Mouse (Mus musculus): ENCODE measurements around the gene Shroom2.
A peak's percentile ranks its signal among the peaks of the same experiment; 100 is the strongest.

Gene Shroom2

GRCm38 (mm10) chrX:152690788-152691291, 78.4 kb downstream of the Shroom2 start:
- DNase-seq, result peak; percentile 12

- no peak for DNase-seq
These were observed 90.0 kb downstream of the Shroom2 start for GRCm38 (mm10) chrX:152679190-152679814.

DNA sequence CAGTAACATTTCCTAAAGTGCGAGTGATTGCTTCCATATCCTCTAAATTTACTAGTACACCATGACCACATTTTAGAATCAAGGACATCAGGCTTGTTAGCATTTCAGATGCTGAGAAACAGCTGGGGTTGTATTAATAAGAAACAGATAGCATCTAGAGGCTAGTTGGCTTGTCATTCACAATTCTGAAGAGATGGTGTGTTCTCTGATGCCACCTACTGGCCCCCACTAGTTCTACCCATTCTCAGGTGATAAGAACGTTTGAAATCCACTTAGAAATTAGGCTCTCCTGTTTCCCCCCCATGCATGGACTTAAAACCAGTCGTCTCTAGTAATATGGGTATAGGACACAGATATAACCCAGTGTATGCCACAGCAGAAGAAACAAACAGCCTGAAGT, 92.9 kb downstream of the Shroom2 start:
- DNase-seq, result peak; percentile 34

- DNase-seq, result no peak
These were observed 95.8 kb downstream of the Shroom2 start for GRCm38 (mm10) chrX:152673431-152673830.

GRCm38 (mm10) chrX:152657363-152658036, 111.8 kb downstream of the Shroom2 start:
- no peak for DNase-seq

GRCm38 (mm10) chrX:152656609-152656939, 112.7 kb downstream of the Shroom2 start:
- DNase-seq, result no peak

GRCm38 (mm10) chrX:152655796-152656608, 113.3 kb downstream of the Shroom2 start:
- peak; percentile 35 for DNase-seq

GRCm38 (mm10) chrX:152652676-152653075, 116.6 kb downstream of the Shroom2 start:
- no peak for DNase-seq

DNA sequence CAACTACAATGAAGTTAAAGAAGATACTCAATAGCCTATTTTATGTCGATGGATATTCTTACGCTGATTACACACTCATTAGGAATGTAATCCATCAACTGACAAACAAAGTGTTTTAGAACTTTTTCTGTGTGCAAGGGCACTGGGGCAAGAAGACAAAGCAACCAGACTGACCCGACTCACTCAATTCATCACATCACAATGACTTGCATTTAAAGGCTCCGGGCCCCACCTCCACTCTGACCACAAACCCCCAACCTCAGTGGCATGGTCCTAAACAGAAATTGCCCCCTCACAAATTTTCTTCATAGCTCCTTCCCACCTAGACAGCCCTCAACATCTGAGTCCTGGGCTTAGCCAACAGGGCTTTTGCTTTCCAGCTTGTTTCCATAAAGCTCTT, 124.4 kb downstream of the Shroom2 start:
- peak; percentile 16 for DNase-seq

GRCm38 (mm10) chrX:152643679-152644638, 125.3 kb downstream of the Shroom2 start:
- peak; percentile 11 for DNase-seq

GRCm38 (mm10) chrX:152643201-152643600, 126.1 kb downstream of the Shroom2 start:
- DNase-seq, result no peak

DNA sequence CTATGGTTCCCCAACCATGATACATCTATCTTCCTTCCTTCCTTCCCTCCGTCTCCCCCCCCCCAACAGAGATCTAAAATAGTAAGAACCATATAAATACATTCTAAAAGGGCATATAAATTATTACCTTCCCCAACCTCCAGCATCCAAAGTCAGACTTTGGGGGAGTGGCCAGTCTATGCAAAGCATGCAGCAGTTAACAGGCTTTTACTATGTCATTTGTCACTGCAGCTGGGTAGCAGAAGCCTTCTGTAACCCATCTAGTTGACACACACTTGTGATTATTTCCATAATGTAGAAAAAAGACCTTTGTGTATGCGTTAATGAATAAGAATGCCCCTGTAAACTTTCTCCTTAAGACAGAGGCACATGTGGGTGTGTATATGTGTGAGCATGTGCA, 126.6 kb downstream of the Shroom2 start:
- DNase-seq, result no peak

GRCm38 (mm10) chrX:152635397-152635796, 133.9 kb downstream of the Shroom2 start:
- no peak for DNase-seq

DNA sequence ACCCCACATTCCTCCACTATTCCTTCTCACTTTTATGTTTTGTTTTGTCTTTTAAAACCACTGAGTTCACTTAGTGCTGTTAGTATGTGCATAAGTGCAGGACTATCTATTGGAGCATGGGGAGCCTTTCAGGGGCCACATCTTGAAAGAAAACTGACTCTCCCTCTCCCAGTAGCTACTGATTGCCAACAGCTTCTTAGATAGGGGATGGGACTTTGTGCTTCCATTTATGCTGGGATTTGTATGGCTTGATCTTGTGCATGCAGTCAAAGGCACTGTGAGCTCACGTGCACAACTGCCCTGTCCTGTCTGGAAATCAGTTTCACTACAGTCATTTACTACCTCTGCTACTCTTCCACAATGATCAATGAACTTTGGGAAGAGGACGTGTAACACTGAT, 147.9 kb downstream of the Shroom2 start:
- DNase-seq, result no peak

- no peak for DNase-seq
These were observed 148.3 kb downstream of the Shroom2 start for GRCm38 (mm10) chrX:152620917-152621316.

GRCm38 (mm10) chrX:152618464-152618863, 150.8 kb downstream of the Shroom2 start:
- DNase-seq, result peak; percentile 53

GRCm38 (mm10) chrX:152563034-152563433, 206.2 kb downstream of the Shroom2 start, which contains the start of gene Cldn34a:
Gene Cldn34a, plus strand, starts transcription at chrX:152563334.
- DNase-seq, result no peak

Measured in embryo, embryonic 11 days (tissue).